Mouse (Mus musculus): ENCODE results near the gene B3gnt9. TPM values are rescaled to one million over a fixed set of nuclear protein-coding genes. Genes with fewer than 3 reads are reported as not detected.

The B3gnt9 gene
- polyA plus RNA-seq, 1 experiment from 2014 or later = 50.8 TPM

- no peaks in the 10 kb centered on the region for H3K27me3 ChIP-seq
- H3K4me3 ChIP-seq = peak within 1 kb of the TSS; percentile 81
- H3K9ac ChIP-seq = peak within 1 kb of the TSS; percentile 73
- ATAC-seq (ENCODE audit: insufficient number of reproducible peaks, low FRiP score, low TSS enrichment, low read depth) = peak; percentile 88
- peak within 1 kb of the TSS; percentile 79 for H3K4me2 ChIP-seq
- peak within 1 kb of the TSS; percentile 93 for H3K27ac ChIP-seq
- no peaks in the 10 kb centered on the region for H3K36me3 ChIP-seq
- peaks cover 20% of the 10 kb centered on the region for H3K4me1 ChIP-seq
- WGBS = 2% methylated on average over 34 of the region's 34 CpGs
- H3K9me3 ChIP-seq = no peaks in the 10 kb centered on the region
Measured at GRCm38 (mm10) chr8:105224413-105225271, 30.3 kb downstream of the B3gnt9 start, which contains the start of gene D230025D16Rik. TSS of gene D230025D16Rik (plus strand) at chr8:105225145.

DNA sequence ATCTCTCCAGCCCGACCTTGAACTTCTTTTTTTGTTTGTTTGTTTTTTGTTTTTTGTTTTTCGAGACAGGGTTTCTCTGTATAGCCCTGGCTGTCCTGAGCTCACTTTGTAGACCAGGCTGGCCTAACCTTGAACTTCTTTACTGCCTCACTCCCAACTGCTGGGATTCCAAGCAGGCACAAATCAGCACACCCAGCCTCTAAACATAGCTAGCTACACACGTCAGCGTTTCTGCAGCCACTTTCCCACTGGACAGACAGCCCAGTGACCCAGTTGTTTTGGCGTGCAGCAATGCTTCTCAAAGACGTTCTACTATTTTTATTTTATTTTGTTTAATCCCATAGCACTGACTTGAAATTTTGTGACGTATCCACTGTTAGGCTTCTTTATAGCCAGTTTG, 31.1 kb downstream of the B3gnt9 start:
- H3K9me3 ChIP-seq = no peaks in the 10 kb centered on the region
- H3K4me3 ChIP-seq = peak overlapping the region; percentile 81; the same call in 1 of the 2 replicates
- H3K27ac ChIP-seq = peak overlapping the region; percentile 93
- H3K4me1 ChIP-seq = peaks cover 20% of the 10 kb centered on the region
- H3K27me3 ChIP-seq = no peaks in the 10 kb centered on the region
- 54% methylated on average over 7 of the region's 7 CpGs for WGBS
- ATAC-seq (ENCODE audit: insufficient number of reproducible peaks, low FRiP score, low TSS enrichment, low read depth) = no peak
- H3K9ac ChIP-seq = no peak overlapping the region; the same call in 1 of the 2 replicates
- no peaks in the 10 kb centered on the region for H3K36me3 ChIP-seq
- H3K4me2 ChIP-seq = peak overlapping the region; percentile 79; the same call in 1 of the 2 replicates

- H3K27me3 ChIP-seq = no peaks in the 10 kb centered on the region
- no peak overlapping the region for H3K27ac ChIP-seq
- H3K9me3 ChIP-seq = no peaks in the 10 kb centered on the region
- H3K36me3 ChIP-seq = peaks cover 10% of the 10 kb centered on the region
- H3K4me3 ChIP-seq = no peak overlapping the region
- ATAC-seq (ENCODE audit: insufficient number of reproducible peaks, low FRiP score, low TSS enrichment, low read depth) = no peak
- no peak overlapping the region for H3K4me2 ChIP-seq
- whole genome bisulfite sequencing = 78% methylated on average over 5 of the region's 5 CpGs
- no peak overlapping the region for H3K9ac ChIP-seq
- no peaks in the 10 kb centered on the region for H3K4me1 ChIP-seq
Measured at GRCm38 (mm10) chr8:105217926-105218522, 36.9 kb downstream of the B3gnt9 start.

GRCm38 (mm10) chr8:105214104-105214503, 40.8 kb downstream of the B3gnt9 start:
- peaks cover 10% of the 10 kb centered on the region for H3K36me3 ChIP-seq
- no peak overlapping the region for H3K9ac ChIP-seq
- no peak overlapping the region for H3K4me3 ChIP-seq
- H3K9me3 ChIP-seq = no peaks in the 10 kb centered on the region
- no peak for ATAC-seq (ENCODE audit: insufficient number of reproducible peaks, low FRiP score, low TSS enrichment, low read depth)
- no peak overlapping the region for H3K27ac ChIP-seq
- 86% methylated on average over 5 of the region's 5 CpGs for WGBS
- H3K27me3 ChIP-seq = no peaks in the 10 kb centered on the region
- no peak overlapping the region for H3K4me2 ChIP-seq
- no peaks in the 10 kb centered on the region for H3K4me1 ChIP-seq

- Histone ChIP-seq H3K36me3 (peaks cover 8% of the 10 kb centered on the region; the same call in 1 of the 2 replicates), H3K27me3 (no peaks in the 10 kb centered on the region), H3K9me3 (no peaks in the 10 kb centered on the region), H3K9ac (no peak overlapping the region), H3K4me2 (no peak overlapping the region), H3K27ac (no peak overlapping the region), H3K4me3 (no peak overlapping the region), H3K4me1 (no peaks in the 10 kb centered on the region)
- 82% methylated on average over 1 of the region's 1 CpGs for WGBS
- ATAC-seq (ENCODE audit: insufficient number of reproducible peaks, low FRiP score, low TSS enrichment, low read depth) = no peak
Measured at GRCm38 (mm10) chr8:105209153-105210110, 45.5 kb downstream of the B3gnt9 start.

- Histone ChIP-seq H3K4me1 (no peaks in the 10 kb centered on the region), H3K9ac (no peak overlapping the region), H3K9me3 (no peaks in the 10 kb centered on the region), H3K4me2 (no peak overlapping the region), H3K27ac (no peak overlapping the region), H3K27me3 (no peaks in the 10 kb centered on the region), H3K36me3 (peaks cover 16% of the 10 kb centered on the region; the same call in 1 of the 2 replicates), H3K4me3 (no peak overlapping the region)
- WGBS = 91% methylated on average over 2 of the region's 2 CpGs
- no peak for ATAC-seq (ENCODE audit: insufficient number of reproducible peaks, low FRiP score, low TSS enrichment, low read depth)
Measured at GRCm38 (mm10) chr8:105207675-105208273, 47.2 kb downstream of the B3gnt9 start.

DNA sequence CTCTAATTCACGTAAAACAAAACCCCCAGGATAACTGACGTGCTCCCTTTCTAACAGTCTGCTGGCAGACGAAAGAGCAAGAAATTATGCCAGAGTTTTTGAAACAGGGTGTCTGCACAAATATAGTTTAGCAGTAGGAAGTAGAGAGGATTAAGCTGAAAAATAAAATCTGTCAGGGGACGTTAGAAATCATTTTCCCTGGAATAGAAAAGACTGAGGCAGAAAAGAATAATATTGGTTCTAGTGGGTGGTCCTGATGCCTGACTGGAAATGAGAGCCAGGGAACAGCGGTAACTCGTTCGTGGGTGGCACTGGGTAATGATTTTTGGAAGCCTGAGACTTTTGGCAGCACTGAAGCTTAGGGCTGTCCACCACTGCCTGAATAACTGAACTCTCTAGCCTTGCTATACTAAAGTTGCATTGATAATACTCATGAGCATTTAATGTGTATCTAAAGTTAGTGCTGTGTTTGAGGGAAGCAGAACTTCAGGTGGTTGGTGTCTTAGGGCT, 48.1 kb downstream of the B3gnt9 start:
- Histone ChIP-seq H3K4me2 (no peak overlapping the region), H3K4me1 (no peaks in the 10 kb centered on the region), H3K36me3 (peaks cover 18% of the 10 kb centered on the region; the same call in 1 of the 2 replicates), H3K27me3 (no peaks in the 10 kb centered on the region), H3K4me3 (no peak overlapping the region), H3K27ac (peak overlapping the region; percentile 11; the same call in 1 of the 2 replicates), H3K9ac (no peak overlapping the region), H3K9me3 (no peaks in the 10 kb centered on the region)
- 0 out of 2 replicates have a peak, but pooled peaks have one; percentile 19 for ATAC-seq (ENCODE audit: insufficient number of reproducible peaks, low FRiP score, low TSS enrichment, low read depth)
- WGBS = 55% methylated on average over 7 of the region's 7 CpGs

DNA sequence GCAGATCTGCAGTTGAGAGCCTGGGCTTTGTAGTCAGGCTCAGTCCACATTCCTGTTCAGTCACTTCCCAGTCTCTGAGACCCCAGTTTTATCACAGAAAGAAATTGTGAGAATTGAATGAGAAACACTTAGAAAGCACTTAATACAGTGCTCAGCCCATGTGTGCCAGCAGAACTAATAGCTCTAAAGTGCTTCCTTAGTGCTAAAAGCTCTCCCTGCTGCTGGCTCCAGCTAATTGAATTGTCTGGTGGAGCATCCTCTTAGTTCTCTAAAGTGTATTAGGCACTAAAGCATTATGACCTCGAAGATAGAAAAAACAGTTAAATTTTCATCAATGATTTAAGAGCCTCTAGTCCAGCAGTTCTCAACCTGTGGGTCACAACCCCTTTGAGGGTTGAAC, 49.2 kb downstream of the B3gnt9 start:
- H3K4me3 ChIP-seq = no peak overlapping the region
- no peak overlapping the region; the same call in 1 of the 2 replicates for H3K27ac ChIP-seq
- 82% methylated on average over 1 of the region's 1 CpGs for WGBS
- ATAC-seq (ENCODE audit: insufficient number of reproducible peaks, low FRiP score, low TSS enrichment, low read depth) = no peak
- H3K9me3 ChIP-seq = no peaks in the 10 kb centered on the region
- H3K4me1 ChIP-seq = no peaks in the 10 kb centered on the region
- no peaks in the 10 kb centered on the region for H3K27me3 ChIP-seq
- peaks cover 29% of the 10 kb centered on the region; the same call in 1 of the 2 replicates for H3K36me3 ChIP-seq
- H3K4me2 ChIP-seq = no peak overlapping the region
- H3K9ac ChIP-seq = no peak overlapping the region

Other genes starting within 250 kb of the B3gnt9 start
- gene Ces3a, start 206.6 kb downstream of the B3gnt9 start, polyA plus RNA-seq (2015; fragmentation: Nextera tagmentation; extraction: Ambion mirVana) = not detected in 2 replicates
- not detected in 2 replicates for gene Ces3b, start 171.4 kb downstream of the B3gnt9 start, polyA plus RNA-seq (2015; fragmentation: Nextera tagmentation; extraction: Ambion mirVana)
- not detected in 2 replicates for gene Ces4a, start 123.4 kb downstream of the B3gnt9 start, polyA plus RNA-seq (2015; fragmentation: Nextera tagmentation; extraction: Ambion mirVana)
- gene Cbfb, start 84.5 kb downstream of the B3gnt9 start, polyA plus RNA-seq (2015; fragmentation: Nextera tagmentation; extraction: Ambion mirVana) = 77.3 and 89.0 TPM in 2 replicates
- 25.6 and 28.7 TPM in 2 replicates for gene D230025D16Rik, start 30.0 kb downstream of the B3gnt9 start, polyA plus RNA-seq (2015; fragmentation: Nextera tagmentation; extraction: Ambion mirVana)
- gene Tradd, start 9.5 kb upstream of the B3gnt9 start, polyA plus RNA-seq (2015; fragmentation: Nextera tagmentation; extraction: Ambion mirVana) = 30.8 and 38.0 TPM in 2 replicates
- 4.6 and 4.9 TPM in 2 replicates for gene Fbxl8, start 9.5 kb upstream of the B3gnt9 start, polyA plus RNA-seq (2015; fragmentation: Nextera tagmentation; extraction: Ambion mirVana)
- 0.33 and 0.41 TPM in 2 replicates for gene Hsf4, start 14.6 kb upstream of the B3gnt9 start, polyA plus RNA-seq (2015; fragmentation: Nextera tagmentation; extraction: Ambion mirVana)
- gene Nol3, start 21.0 kb upstream of the B3gnt9 start, polyA plus RNA-seq (2015; fragmentation: Nextera tagmentation; extraction: Ambion mirVana) = 3.1 and 5.3 TPM in 2 replicates
- 11.0 and 11.1 TPM in 2 replicates for gene 4931428F04Rik, start 34.7 kb upstream of the B3gnt9 start, polyA plus RNA-seq (2015; fragmentation: Nextera tagmentation; extraction: Ambion mirVana)
- 9.0 and 10.6 TPM in 2 replicates for gene Exoc3l, start 40.9 kb upstream of the B3gnt9 start, polyA plus RNA-seq (2015; fragmentation: Nextera tagmentation; extraction: Ambion mirVana)
- gene E2f4, start 42.5 kb upstream of the B3gnt9 start, polyA plus RNA-seq (2015; fragmentation: Nextera tagmentation; extraction: Ambion mirVana) = 63.7 and 65.5 TPM in 2 replicates
- 8.9 TPM in 2 replicates for gene Elmo3, start 50.4 kb upstream of the B3gnt9 start, polyA plus RNA-seq (2015; fragmentation: Nextera tagmentation; extraction: Ambion mirVana)
- gene Lrrc29, start 71.1 kb upstream of the B3gnt9 start, polyA plus RNA-seq (2015; fragmentation: Nextera tagmentation; extraction: Ambion mirVana) = 1.7 and 1.9 TPM in 2 replicates
- gene Tmem208, start 71.2 kb upstream of the B3gnt9 start, polyA plus RNA-seq (2015; fragmentation: Nextera tagmentation; extraction: Ambion mirVana) = 120 and 129 TPM in 2 replicates
- 1.6 and 1.8 TPM in 2 replicates for gene Fhod1, start 92.8 kb upstream of the B3gnt9 start, polyA plus RNA-seq (2015; fragmentation: Nextera tagmentation; extraction: Ambion mirVana)
- 2.7 and 2.9 TPM in 2 replicates for gene Slc9a5, start 93.7 kb upstream of the B3gnt9 start, polyA plus RNA-seq (2015; fragmentation: Nextera tagmentation; extraction: Ambion mirVana)
- gene Plekhg4, start 118.1 kb upstream of the B3gnt9 start, polyA plus RNA-seq (2015; fragmentation: Nextera tagmentation; extraction: Ambion mirVana) = 0.55 and 0.88 TPM in 2 replicates
- not detected in 2 replicates for gene Kctd19, start 158.3 kb upstream of the B3gnt9 start, polyA plus RNA-seq (2015; fragmentation: Nextera tagmentation; extraction: Ambion mirVana)
- gene Lrrc36, start 158.4 kb upstream of the B3gnt9 start, polyA plus RNA-seq (2015; fragmentation: Nextera tagmentation; extraction: Ambion mirVana) = 0.37 and 0.53 TPM in 2 replicates
- gene Tppp3, start 216.4 kb upstream of the B3gnt9 start, polyA plus RNA-seq (2015; fragmentation: Nextera tagmentation; extraction: Ambion mirVana) = 160 and 305 TPM in 2 replicates
- 40.0 and 42.2 TPM in 2 replicates for gene Zdhhc1, start 241.7 kb upstream of the B3gnt9 start, polyA plus RNA-seq (2015; fragmentation: Nextera tagmentation; extraction: Ambion mirVana)